Mouse (Mus musculus) liver, adult 10 weeks (tissue): ENCODE results near the gene Gjb3. TPM values are rescaled to one million over a fixed set of nuclear protein-coding genes. Genes with fewer than 3 reads are reported as not detected.

Experiments used
- polyA plus RNA-seq: library from polyadenylated mRNA; stranded (reverse); fragments of 350-450 nt; fragmentation: Illumina TruSeq; extraction: RNeasy Lipid Tissue Mini Kit (QIAGEN cat#74804); gene quantifications from one replicate; pipeline ENCODE4 v1.2.3, GENCODE M21; 2014; ENCODE audit warnings: low read depth, low replicate concordance

Gene Gjb3
- polyA plus RNA-seq = not detected

GRCm38 (mm10) chr4:127330181-127331100 is at the start of gene Gjb3:
Gjb3 (minus strand) TSS chr4:127330844.

GRCm38 (mm10) chr4:127358018-127358417 is 27.4 kb upstream of the Gjb3 start, which contains the start of gene Gjb5:
Gjb5 (minus strand) TSS chr4:127358181.

GRCm38 (mm10) chr4:127353951-127354438 is 23.4 kb upstream of the Gjb3 start, which contains the start of gene Gjb4:
Gjb4 (minus strand) TSS chr4:127354081.

GRCm38 (mm10) chr4:127313861-127314260 is 16.8 kb downstream of the Gjb3 start, which contains the start of gene Gja4:
Gja4 (minus strand) TSS chr4:127314039.

Other genes starting within 250 kb of the Gjb3 start
- gene Tmem35b, start 207.2 kb downstream of the Gjb3 start, polyA plus RNA-seq = 14.3 TPM
- gene Dlgap3, start 161.6 kb downstream of the Gjb3 start, polyA plus RNA-seq = not detected
- gene Smim12, start 87.1 kb downstream of the Gjb3 start, polyA plus RNA-seq = 2.4 TPM
- 0.24 TPM for gene Gja4, start 16.8 kb downstream of the Gjb3 start, polyA plus RNA-seq
- gene Gjb4, start 23.2 kb upstream of the Gjb3 start, polyA plus RNA-seq = not detected
- gene Gjb5, start 27.3 kb upstream of the Gjb3 start, polyA plus RNA-seq = not detected